Comparison of ENCODE assay signal across 8 mouse cellular contexts in genomic region chr11:70701221-70701955, GRCm38 (mm10). TPM values are rescaled to one million over a fixed set of nuclear protein-coding genes. Genes with fewer than 3 reads are reported as not detected.
DNase-seq lines count a peak whose midpoint lies in the region; ATAC-seq and TF ChIP-seq lines count a peak whose summit lies in the region.

No protein-coding gene starts in this region.

- ATAC-seq in embryonic facial prominence, embryonic 11.5 days (replicated peaks; ENCODE audit: insufficient number of reproducible peaks, low FRiP score, low TSS enrichment, low read depth): no peak
- ATAC-seq in hindbrain, embryonic 14.5 days (ENCODE audit: low FRiP score): no peak
- no peak for ATAC-seq in lung, embryonic 14.5 days (ENCODE audit: insufficient read depth)

- peak overlapping the region; percentile 88 for H3K4me3 ChIP-seq in embryonic facial prominence, embryonic 11.5 days (ENCODE audit: low read depth, low read length)
- peak overlapping the region; percentile 99 for H3K4me3 ChIP-seq in hindbrain, embryonic 14.5 days (replicated peaks; ENCODE audit: low read length)
- H3K4me3 ChIP-seq in lung, embryonic 14.5 days (ENCODE audit: low read depth, low read length): peak overlapping the region; percentile 71

- no peaks in the 10 kb centered on the region; the same call in 1 of the 2 replicates for H3K36me3 ChIP-seq in embryonic facial prominence, embryonic 11.5 days (replicated peaks; ENCODE audit: control insufficient read depth, insufficient read depth, low read depth, low read length)
- H3K36me3 ChIP-seq in hindbrain, embryonic 14.5 days (replicated peaks; ENCODE audit: control insufficient read depth, insufficient read depth): peaks cover 28% of the 10 kb centered on the region
- H3K36me3 ChIP-seq in lung, embryonic 14.5 days (ENCODE audit: insufficient read depth): peaks cover 37% of the 10 kb centered on the region

- TF ChIP-seq CTCF in lung, embryonic 14.5 days (IDR thresholded peaks at IDR 0.05; ENCODE audit: low read depth): no peak

- no peaks in the 10 kb centered on the region for H3K9me3 ChIP-seq in embryonic facial prominence, embryonic 11.5 days (replicated peaks; ENCODE audit: control insufficient read depth, low read length)
- no peaks in the 10 kb centered on the region for H3K9me3 ChIP-seq in hindbrain, embryonic 14.5 days (ENCODE audit: control insufficient read depth, low read length)
- H3K9me3 ChIP-seq in lung, embryonic 14.5 days (ENCODE audit: low read depth, low read length): no peaks in the 10 kb centered on the region

- no peak overlapping the region for H3K27ac ChIP-seq in embryonic facial prominence, embryonic 11.5 days (replicated peaks; ENCODE audit: low read depth, low read length)
- 0 out of 2 replicates have a peak overlapping the region, but pooled peaks have one; percentile 95 for H3K27ac ChIP-seq in hindbrain, embryonic 14.5 days
- H3K27ac ChIP-seq in lung, embryonic 14.5 days (ENCODE audit: low read depth): peak overlapping the region; percentile 96; the same call in 1 of the 2 replicates

- 14% methylated on average over 10 of the region's 10 CpGs for WGBS in embryonic facial prominence, embryonic 11.5 days
- WGBS in hindbrain, embryonic 14.5 days: 13% methylated on average over 10 of the region's 10 CpGs
- 14% methylated on average over 10 of the region's 10 CpGs for WGBS in lung, embryonic 14.5 days

- no peaks in the 10 kb centered on the region for H3K27me3 ChIP-seq in embryonic facial prominence, embryonic 11.5 days (ENCODE audit: control insufficient read depth, insufficient read depth, low read length)
- no peaks in the 10 kb centered on the region for H3K27me3 ChIP-seq in hindbrain, embryonic 14.5 days (ENCODE audit: control insufficient read depth, insufficient read depth, low read length)
- H3K27me3 ChIP-seq in lung, embryonic 14.5 days (ENCODE audit: insufficient read depth, low read length): no peaks in the 10 kb centered on the region

- DNase-seq in kidney, adult 9 months: peak; percentile 21
- no peak for DNase-seq in kidney, adult 11 months
- peak; percentile 16 for DNase-seq in embryonic facial prominence, embryonic 11.5 days (ENCODE audit: low spot score)
- DNase-seq in hindbrain, embryonic 14.5 days (ENCODE audit: low spot score): no peak
- peak; percentile 14 for DNase-seq in lung, embryonic 14.5 days
- no peak for DNase-seq in right cerebral cortex, postnatal 14 days
- no peak for DNase-seq in adrenal gland, postnatal 10 days
- no peak for DNase-seq in urinary bladder, postnatal 10 days (ENCODE audit: low spot score)

- H3K4me2 ChIP-seq in embryonic facial prominence, embryonic 11.5 days (ENCODE audit: low read depth, low read length): peak overlapping the region; percentile 84
- H3K4me2 ChIP-seq in hindbrain, embryonic 14.5 days (replicated peaks): peak overlapping the region; percentile 91
- H3K4me2 ChIP-seq in lung, embryonic 14.5 days: peak overlapping the region; percentile 88

- H3K9ac ChIP-seq in embryonic facial prominence, embryonic 11.5 days (replicated peaks; ENCODE audit: low read length): peak overlapping the region; percentile 96
- H3K9ac ChIP-seq in hindbrain, embryonic 14.5 days: peak overlapping the region; percentile 95
- H3K9ac ChIP-seq in lung, embryonic 14.5 days: peak overlapping the region; percentile 91

- H3K4me1 ChIP-seq in embryonic facial prominence, embryonic 11.5 days (ENCODE audit: control insufficient read depth, insufficient read depth, low read length): peaks cover 3% of the 10 kb centered on the region; the same call in 1 of the 2 replicates
- peaks cover 21% of the 10 kb centered on the region for H3K4me1 ChIP-seq in hindbrain, embryonic 14.5 days (replicated peaks; ENCODE audit: control insufficient read depth, insufficient read depth, low read length)
- peaks cover 8% of the 10 kb centered on the region; the same call in 1 of the 2 replicates for H3K4me1 ChIP-seq in lung, embryonic 14.5 days (ENCODE audit: insufficient read depth)

RNA-seq across cellular contexts. Expression of gene Kif1c, which starts 1.0 kb away (rescaled TPM):
- 7.5 and 8.3 TPM in 2 replicates for polyA plus RNA-seq in embryonic facial prominence, embryonic 11.5 days (2014; fragmentation: Nextera tagmentation; extraction: Ambion mirVana)
- 4.9 and 6.8 TPM in 2 replicates for polyA plus RNA-seq in hindbrain, embryonic 14.5 days (2014; fragmentation: Nextera tagmentation; extraction: Ambion mirVana)
- polyA plus RNA-seq in lung, embryonic 14.5 days (2014; fragmentation: Nextera tagmentation; extraction: Ambion mirVana): 12.4 and 13.7 TPM in 2 replicates
- total RNA-seq in adrenal gland, postnatal 10 days (2021): 100 to 1,000 TPM; 156 to 176 TPM

RNA-seq across cellular contexts. Expression of gene Inca1, which starts 1.4 kb away (rescaled TPM):
- polyA plus RNA-seq in embryonic facial prominence, embryonic 11.5 days (2014; fragmentation: Nextera tagmentation; extraction: Ambion mirVana): 0.73 and 0.82 TPM in 2 replicates
- 1.4 and 1.9 TPM in 2 replicates for polyA plus RNA-seq in hindbrain, embryonic 14.5 days (2014; fragmentation: Nextera tagmentation; extraction: Ambion mirVana)
- polyA plus RNA-seq in lung, embryonic 14.5 days (2014; fragmentation: Nextera tagmentation; extraction: Ambion mirVana): 1.1 and 1.5 TPM in 2 replicates
- total RNA-seq in adrenal gland, postnatal 10 days (2021): 10 to 100 TPM; 13.8 to 18.9 TPM

RNA-seq across cellular contexts. Expression of gene Camta2, which starts 13.5 kb away (rescaled TPM):
- 4.4 and 7.3 TPM in 2 replicates for polyA plus RNA-seq in embryonic facial prominence, embryonic 11.5 days (2014; fragmentation: Nextera tagmentation; extraction: Ambion mirVana)
- 24.2 and 26.1 TPM in 2 replicates for polyA plus RNA-seq in hindbrain, embryonic 14.5 days (2014; fragmentation: Nextera tagmentation; extraction: Ambion mirVana)
- polyA plus RNA-seq in lung, embryonic 14.5 days (2014; fragmentation: Nextera tagmentation; extraction: Ambion mirVana): 15.3 and 16.2 TPM in 2 replicates
- 10 to 100 TPM; 34.3 to 43.8 TPM for total RNA-seq in adrenal gland, postnatal 10 days (2021)

RNA-seq across cellular contexts. Expression of gene Spag7, which starts 32.2 kb away (rescaled TPM):
- polyA plus RNA-seq in embryonic facial prominence, embryonic 11.5 days (2014; fragmentation: Nextera tagmentation; extraction: Ambion mirVana): 107 and 118 TPM in 2 replicates
- polyA plus RNA-seq in hindbrain, embryonic 14.5 days (2014; fragmentation: Nextera tagmentation; extraction: Ambion mirVana): 94.8 and 115 TPM in 2 replicates
- polyA plus RNA-seq in lung, embryonic 14.5 days (2014; fragmentation: Nextera tagmentation; extraction: Ambion mirVana): 141 and 167 TPM in 2 replicates
- total RNA-seq in adrenal gland, postnatal 10 days (2021): 10 to 100 TPM; 66.5 to 72.6 TPM

RNA-seq across cellular contexts. Expression of gene Eno3, which starts 44.4 kb away (rescaled TPM):
- 30.7 and 40.4 TPM in 2 replicates for polyA plus RNA-seq in embryonic facial prominence, embryonic 11.5 days (2014; fragmentation: Nextera tagmentation; extraction: Ambion mirVana)
- 6.4 and 7.8 TPM in 2 replicates for polyA plus RNA-seq in hindbrain, embryonic 14.5 days (2014; fragmentation: Nextera tagmentation; extraction: Ambion mirVana)
- 12.7 and 19.6 TPM in 2 replicates for polyA plus RNA-seq in lung, embryonic 14.5 days (2014; fragmentation: Nextera tagmentation; extraction: Ambion mirVana)
- total RNA-seq in adrenal gland, postnatal 10 days (2021): 100 to 1,000 TPM in 1 of 2 experiments, 10 to 100 TPM in 1; 89.5 to 224 TPM

Comparison
In these comparisons a context has a peak if more than half of its experiments do, and no peak if none do; other contexts are left out.
1. DNase-seq: peak in kidney, adult 9 months (single experiment), embryonic facial prominence, embryonic 11.5 days (single experiment) and lung, embryonic 14.5 days (single experiment); none in kidney, adult 11 months (single experiment), hindbrain, embryonic 14.5 days (single experiment), right cerebral cortex, postnatal 14 days (single experiment), adrenal gland, postnatal 10 days (single experiment) and urinary bladder, postnatal 10 days (single experiment).
2. Peak in every context shown above with its lines, with median percentiles within 50 percentile points of each other: H3K4me2 ChIP-seq, H3K4me3 ChIP-seq and H3K9ac ChIP-seq.